Mouse (Mus musculus) embryonic facial prominence, embryonic 13.5 days (tissue): ENCODE measurements around the gene Hs6st3. TPM values are rescaled to one million over a fixed set of nuclear protein-coding genes. Genes with fewer than 3 reads are reported as not detected.

Experiments
- polyA plus RNA-seq: library from polyadenylated mRNA; unstranded; fragments of >200 nt; fragmentation: Nextera tagmentation; extraction: Ambion mirVana; gene quantifications from 2 replicates; pipeline ENCODE4 v1.2.1, GENCODE M21; 2015

The Hs6st3 gene
- polyA plus RNA-seq, 1 experiment from 2014 or later = 0.27 TPM

Other genes starting within 250 kb of the Hs6st3 start
- gene Dzip1, start 212.9 kb upstream of the Hs6st3 start, polyA plus RNA-seq = 36.0 and 37.7 TPM in 2 replicates
- gene Dnajc3, start 200.4 kb upstream of the Hs6st3 start, polyA plus RNA-seq = 27.2 and 32.3 TPM in 2 replicates
- 15.9 and 17.2 TPM in 2 replicates for gene Uggt2, start 38.9 kb upstream of the Hs6st3 start, polyA plus RNA-seq